Mouse (Mus musculus) bone marrow, adult 2 months (tissue): ENCODE measurements around the gene Erbb2. TPM values are rescaled to one million over a fixed set of nuclear protein-coding genes. Genes with fewer than 3 reads are reported as not detected.

Experiments
- H3K27ac ChIP-seq: fragments of 200-500 bp; 2 replicates; pipeline ENCODE4 v1.5.1; 2012; ENCODE audit warnings: low read depth, mild to moderate bottlenecking, control low read depth, inconsistent platforms, low read length; ENCODE audit not compliant: control insufficient read depth, poor library complexity, insufficient read depth
- H3K4me1 ChIP-seq: fragments of 200-500 bp; 2 replicates; pipeline ENCODE4 v1.6.1; 2011; ENCODE audit warnings: low read length; ENCODE audit not compliant: control insufficient read depth, insufficient read depth
- H3K4me3 ChIP-seq: fragments of 200-500 bp; replicated peaks from 2 replicates; pipeline ENCODE3; 2011; ENCODE audit warnings: mild to moderate bottlenecking, low read depth, low read length, control low read depth; ENCODE audit not compliant: control insufficient read depth
- CTCF ChIP-seq: fragments of 200-500 bp; IDR thresholded peaks from 2 replicates; pipeline ENCODE4 v1.5.1; 2011; ENCODE audit warnings: low read length, control low read depth; ENCODE audit not compliant: control insufficient read depth, insufficient read depth
- POLR2A ChIP-seq: fragments of 200-500 bp; IDR thresholded peaks from 2 replicates; pipeline ENCODE4 v1.6.1; 2011; ENCODE audit warnings: low read depth, mild to moderate bottlenecking, control low read depth, low read length, borderline replicate concordance; ENCODE audit not compliant: control insufficient read depth
- WGBS: fragments of 180-500 bp; shearing (Covaris S2); methylation state at CpG from one replicate; pipeline ENCODE4 v1.1.7; 2018; 5-methylcytosine and 5-hydroxymethylcytosine counted together
- polyA plus RNA-seq: library from polyadenylated mRNA; stranded (reverse); fragments of >200 nt; gene quantifications from 2 replicates; pipeline ENCODE4 v1.2.4, GENCODE M21; 2011; ENCODE audit warnings: low replicate concordance; ENCODE audit not compliant: missing spikeins, insufficient read depth, insufficient read length

The Erbb2 gene
- polyA plus RNA-seq, 1 experiment, result 2.4 TPM

- WGBS, result 69% methylated on average over 4 of the region's 4 CpGs
- TF ChIP-seq POLR2A (no peak), CTCF (no peak)
- no peaks in the 10 kb centered on the region for H3K4me1 ChIP-seq
- no peak overlapping the region for H3K4me3 ChIP-seq
- H3K27ac ChIP-seq, result no peak overlapping the region
Measured at GRCm38 (mm10) chr11:98445679-98446078, 33.4 kb downstream of the Erbb2 start.

DNA sequence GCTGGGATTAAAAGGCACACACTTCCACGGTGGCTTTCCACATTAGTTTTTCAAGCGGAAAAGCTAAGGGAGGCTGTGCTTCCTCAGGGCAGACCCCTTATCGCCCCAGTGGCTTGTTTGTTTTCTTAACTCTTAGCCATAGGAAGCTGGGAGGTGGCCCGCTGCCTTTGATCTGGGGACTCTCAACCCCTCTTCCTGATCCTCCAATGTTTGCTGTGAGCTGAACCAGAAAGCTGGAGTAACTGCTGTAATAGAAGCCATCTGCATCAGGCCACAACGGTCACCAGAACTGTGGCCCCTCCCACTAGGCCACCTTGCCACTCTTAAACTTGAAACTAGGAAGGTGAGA is 33.9 kb downstream of the Erbb2 start, which contains the start of gene Grb7:
TSS of gene Grb7 (plus strand) at position 182 of the 349 bp plus-strand sequence.
- Histone ChIP-seq H3K4me1 (no peaks in the 10 kb centered on the region), H3K27ac (no peak within 1 kb of the TSS), H3K4me3 (no peak within 1 kb of the TSS)
- no peak for TF ChIP-seq CTCF
- TF ChIP-seq POLR2A, result no peak
- WGBS, result 41% methylated on average over 5 of the region's 5 CpGs

- TF ChIP-seq CTCF, result no peak
- no peak for TF ChIP-seq POLR2A
- Histone ChIP-seq H3K4me3 (no peak overlapping the region), H3K27ac (no peak overlapping the region), H3K4me1 (no peaks in the 10 kb centered on the region)
- WGBS, result 21% methylated on average over 33 of the region's 33 CpGs
Measured at GRCm38 (mm10) chr11:98446562-98447474, 34.5 kb downstream of the Erbb2 start.

GRCm38 (mm10) chr11:98447475-98447834 is 35.2 kb downstream of the Erbb2 start:
- Histone ChIP-seq H3K4me3 (no peak overlapping the region), H3K4me1 (no peaks in the 10 kb centered on the region), H3K27ac (no peak overlapping the region)
- WGBS, result 45% methylated on average over 7 of the region's 7 CpGs
- TF ChIP-seq POLR2A (no peak), CTCF (no peak)

- 51% methylated on average over 13 of the region's 13 CpGs for WGBS
- Histone ChIP-seq H3K4me1 (no peaks in the 10 kb centered on the region), H3K27ac (0 out of 2 replicates have a peak overlapping the region, but pooled peaks have one; percentile 7), H3K4me3 (no peak overlapping the region)
- TF ChIP-seq CTCF, result no peak
- TF ChIP-seq POLR2A, result no peak
Measured at GRCm38 (mm10) chr11:98448191-98448790, 36.0 kb downstream of the Erbb2 start.

DNA sequence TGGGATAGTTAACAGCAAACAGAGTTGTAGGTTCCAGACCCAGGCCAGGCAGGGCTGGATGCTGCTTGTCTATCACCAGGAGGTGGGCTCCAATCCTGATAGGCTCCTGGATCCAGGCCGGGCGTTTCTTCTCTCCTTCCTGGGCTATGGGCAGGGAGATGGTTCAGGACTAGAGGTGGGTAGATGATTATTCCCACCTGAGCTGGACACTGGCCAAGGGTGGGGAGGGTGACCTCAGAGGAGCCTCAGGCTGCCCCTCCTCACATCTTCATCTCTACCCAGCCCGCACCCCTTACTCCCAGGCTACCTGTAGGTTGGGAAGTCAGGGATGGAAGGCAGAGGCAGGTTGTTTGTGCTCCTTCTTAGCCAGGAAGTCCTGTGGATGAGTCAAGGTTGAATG is 37.1 kb downstream of the Erbb2 start:
- H3K27ac ChIP-seq, result no peak overlapping the region
- WGBS, result 84% methylated on average over 3 of the region's 3 CpGs
- TF ChIP-seq CTCF (no peak), POLR2A (no peak)
- no peak overlapping the region for H3K4me3 ChIP-seq
- H3K4me1 ChIP-seq, result no peaks in the 10 kb centered on the region

GRCm38 (mm10) chr11:98449921-98450771 is 37.9 kb downstream of the Erbb2 start:
- 83% methylated on average over 20 of the region's 20 CpGs for WGBS
- H3K4me3 ChIP-seq, result no peak overlapping the region
- H3K4me1 ChIP-seq, result no peaks in the 10 kb centered on the region
- H3K27ac ChIP-seq, result no peak overlapping the region
- TF ChIP-seq CTCF (no peak), POLR2A (no peak)

- no peak overlapping the region for H3K4me3 ChIP-seq
- no peak for TF ChIP-seq POLR2A
- peak; percentile 39; the same call in 1 of the 2 replicates for TF ChIP-seq CTCF
- 81% methylated on average over 4 of the region's 4 CpGs for WGBS
- H3K27ac ChIP-seq, result no peak overlapping the region
- no peaks in the 10 kb centered on the region; the same call in 1 of the 2 replicates for H3K4me1 ChIP-seq
Measured at GRCm38 (mm10) chr11:98455484-98455883, 43.2 kb downstream of the Erbb2 start.
